Mouse (Mus musculus): ENCODE measurements around the gene Vmn1r224.

Vmn1r224 gene

DNA sequence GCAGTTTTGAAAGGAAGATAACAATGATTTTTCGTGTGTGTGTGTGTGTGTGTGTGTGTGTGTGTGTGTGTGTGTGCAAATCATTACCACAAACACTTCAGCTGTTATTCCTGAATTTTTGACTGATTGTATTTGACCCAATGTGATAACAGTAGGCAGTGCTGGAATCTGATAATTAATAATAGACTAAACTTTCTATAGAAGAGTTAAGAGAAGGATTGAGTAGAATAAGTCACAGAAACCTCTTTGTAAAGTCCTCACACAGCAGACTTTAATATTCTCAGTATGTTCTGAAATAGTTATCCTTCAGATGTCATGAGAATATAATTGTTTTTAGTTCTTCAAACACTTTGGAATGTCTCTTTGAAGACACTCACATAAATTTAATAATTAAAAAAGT, at the start of gene Vmn1r224:
TSS of gene Vmn1r224 (plus strand) at position 301 of the 400 bp plus-strand sequence.
- DNase-seq (ENCODE audit: low read depth, low spot score): no peak

- DNase-seq (ENCODE audit: low read depth, low spot score): peak; percentile 10
Observed at GRCm38 (mm10) chr17:20399105-20399504, 14.8 kb upstream of the Vmn1r224 start.

- DNase-seq (ENCODE audit: low read depth, low spot score): no peak
Observed at GRCm38 (mm10) chr17:20439263-20439662, 25.3 kb downstream of the Vmn1r224 start.

DNA sequence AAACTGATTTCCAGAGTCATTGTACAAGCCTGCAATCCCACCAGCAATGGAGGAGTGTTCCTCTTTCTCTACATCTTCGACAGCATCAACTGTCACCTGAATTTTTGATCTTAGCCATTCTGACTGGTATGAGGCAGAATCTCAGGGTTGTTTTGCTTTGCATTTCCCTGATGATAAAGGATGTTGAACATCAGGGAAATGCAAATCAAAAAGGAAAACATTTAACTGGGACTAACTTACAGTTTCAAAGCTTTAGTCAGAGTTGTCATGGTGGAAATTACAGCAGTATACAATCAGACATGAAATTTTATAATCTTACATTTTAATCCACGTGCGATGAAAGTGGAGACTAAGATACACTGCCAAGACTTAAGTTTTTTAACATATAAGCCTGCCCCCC, 59.4 kb downstream of the Vmn1r224 start:
- DNase-seq (ENCODE audit: low read depth, low spot score): no peak
